Mouse (Mus musculus): ENCODE measurements around the gene Kif1b.

The Kif1b gene

GRCm38 (mm10) chr4:149136982-149137770 is 170.3 kb downstream of the Kif1b start, which contains the start of gene Cenps:
TSS of gene Cenps (minus strand) at chr4:149137629.
- DNase-seq (ENCODE audit: low spot score in 2 of 2) = peak; percentile 91 to 99

GRCm38 (mm10) chr4:149136116-149136850 is 171.2 kb downstream of the Kif1b start:
- DNase-seq (ENCODE audit: low spot score in 2 of 2) = no peak

- no peak for DNase-seq (ENCODE audit: low spot score in 2 of 2)
These were observed 174.1 kb downstream of the Kif1b start for GRCm38 (mm10) chr4:149133395-149133794.

- DNase-seq (ENCODE audit: low spot score in 2 of 2) = peak; percentile 59 to 75
These were observed 175.5 kb downstream of the Kif1b start for GRCm38 (mm10) chr4:149131789-149132565.

- no peak for DNase-seq (ENCODE audit: low spot score in 2 of 2)
These were observed 176.3 kb downstream of the Kif1b start for GRCm38 (mm10) chr4:149131021-149131752.

- DNase-seq (ENCODE audit: low spot score in 2 of 2) = no peak
These were observed 179.0 kb downstream of the Kif1b start for GRCm38 (mm10) chr4:149128467-149128866.

- no peak for DNase-seq (ENCODE audit: low spot score in 2 of 2)
These were observed 180.8 kb downstream of the Kif1b start, which contains the start of gene Cort for GRCm38 (mm10) chr4:149126663-149127062. TSS of gene Cort (minus strand) at chr4:149126763.
